Mouse (Mus musculus): ENCODE results near the gene Hykk. TPM values are rescaled to one million over a fixed set of nuclear protein-coding genes. Genes with fewer than 3 reads are reported as not detected.

The Hykk gene
- polyA plus RNA-seq (2012; rRNA removed): 0.17 and 0.22 TPM in 2 replicates

DNA sequence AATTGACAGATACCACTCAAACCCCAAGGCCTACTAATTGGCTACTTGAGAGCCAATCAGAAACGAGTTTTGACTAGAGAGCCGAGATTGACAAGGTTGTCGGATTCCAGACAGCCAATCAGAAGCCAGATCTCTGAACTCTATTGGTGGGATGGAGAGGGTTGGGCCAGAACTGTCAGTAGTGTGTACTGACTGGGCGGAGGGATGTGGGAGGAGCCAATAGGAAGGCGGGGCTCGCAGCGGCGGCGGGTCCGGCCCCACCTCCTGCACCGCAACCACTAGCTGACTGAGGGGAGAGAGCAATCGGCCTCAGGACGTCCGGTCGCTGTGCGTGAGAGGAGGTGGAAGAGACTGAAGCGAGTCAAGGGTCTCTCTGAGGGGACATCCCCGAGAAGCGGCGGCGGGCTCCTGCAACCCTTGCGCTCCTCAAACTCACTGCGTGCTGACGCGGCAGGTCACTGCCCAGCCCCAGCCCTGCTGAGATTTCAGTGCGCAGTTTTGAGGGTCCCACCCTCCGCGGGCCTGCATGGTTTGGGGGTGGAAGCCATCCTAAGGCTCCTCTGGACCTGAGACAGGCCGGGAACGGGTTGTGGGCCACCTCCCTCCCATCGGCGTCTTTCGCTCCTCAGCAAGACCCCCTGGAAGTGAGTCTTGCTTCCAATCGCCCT is at the start of gene Hykk:
Gene Hykk, plus strand, starts transcription at position 274 of the 668 bp plus-strand sequence.
- TF ChIP-seq CTCF (IDR thresholded peaks at IDR 0.05; ENCODE audit: borderline replicate concordance, control insufficient read depth, extremely low read depth, insufficient read depth, low read length, poor library complexity) (no peak), POLR2A (IDR thresholded peaks at IDR 0.05; ENCODE audit: control insufficient read depth, extremely low read depth, insufficient read depth, low read length, poor library complexity) (no peak)
- H3K36me3 ChIP-seq (ENCODE audit: control insufficient read depth, insufficient read depth, low read length): no peaks in the 10 kb centered on the region
- peak; percentile 77 for DNase-seq
- H3K27ac ChIP-seq (ENCODE audit: control insufficient read depth, insufficient read depth, low read length): no peak within 1 kb of the TSS
- 3% methylated on average over 34 of the region's 34 CpGs for WGBS
- no peaks in the 10 kb centered on the region for H3K27me3 ChIP-seq (ENCODE audit: control insufficient read depth, insufficient read depth, low read length)
- peak within 1 kb of the TSS; percentile 43 for H3K4me3 ChIP-seq (ENCODE audit: control insufficient read depth, insufficient read depth, low read length)
- peaks cover 6% of the 10 kb centered on the region for H3K4me1 ChIP-seq (replicated peaks; ENCODE audit: control insufficient read depth, insufficient read depth, low read length)

DNA sequence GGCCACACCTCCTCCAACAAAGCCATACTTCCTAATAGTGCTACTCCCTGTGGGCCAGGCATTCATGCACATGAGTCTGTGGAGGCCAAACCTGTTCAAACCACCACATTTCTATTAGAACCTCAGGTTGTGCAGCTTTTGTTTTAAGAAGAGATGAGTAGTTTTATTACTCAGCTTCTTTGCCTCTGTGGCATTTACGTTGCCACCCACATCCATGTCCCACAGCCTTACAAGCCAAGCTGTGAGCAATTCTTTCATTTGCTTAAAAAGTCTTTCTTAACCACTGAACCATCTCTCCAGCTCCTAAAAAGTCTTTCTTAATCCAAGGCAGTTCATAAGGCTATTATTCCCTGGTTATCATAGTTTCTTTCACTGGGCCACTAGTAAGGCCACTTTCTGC is 38.3 kb upstream of the Hykk start:
- no peak for DNase-seq
- 93% methylated on average over 1 of the region's 1 CpGs for WGBS
- Histone ChIP-seq H3K4me3 (ENCODE audit: control insufficient read depth, insufficient read depth, low read length) (no peak overlapping the region), H3K27ac (ENCODE audit: control insufficient read depth, insufficient read depth, low read length) (no peak overlapping the region), H3K4me1 (replicated peaks; ENCODE audit: control insufficient read depth, insufficient read depth, low read length) (no peaks in the 10 kb centered on the region), H3K27me3 (ENCODE audit: control insufficient read depth, insufficient read depth, low read length) (no peaks in the 10 kb centered on the region), H3K36me3 (ENCODE audit: control insufficient read depth, insufficient read depth, low read length) (peaks cover 33% of the 10 kb centered on the region)
- TF ChIP-seq POLR2A (IDR thresholded peaks at IDR 0.05; ENCODE audit: control insufficient read depth, extremely low read depth, insufficient read depth, low read length, poor library complexity): no peak
- TF ChIP-seq CTCF (IDR thresholded peaks at IDR 0.05; ENCODE audit: borderline replicate concordance, control insufficient read depth, extremely low read depth, insufficient read depth, low read length, poor library complexity): no peak

DNA sequence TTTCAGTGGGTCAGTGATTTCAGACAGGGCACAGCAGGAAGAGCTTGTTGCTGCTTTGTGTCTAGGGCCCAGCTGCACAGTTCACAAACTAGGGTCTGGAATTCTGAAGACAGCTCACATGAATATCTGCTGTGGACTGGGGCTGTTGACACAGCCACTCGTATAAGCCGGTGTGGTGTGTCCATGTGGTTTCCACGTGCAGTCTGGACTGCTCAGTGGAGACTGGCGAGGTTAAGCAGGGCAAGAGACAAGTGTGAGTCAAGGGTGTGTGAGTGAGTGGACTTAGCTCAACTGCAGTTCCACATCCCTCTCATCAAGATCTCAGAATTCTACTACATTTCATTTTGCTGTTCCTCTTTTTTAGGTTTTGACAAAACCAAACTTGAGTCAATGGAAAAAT is 25.0 kb upstream of the Hykk start:
- 91% methylated on average over 4 of the region's 4 CpGs for WGBS
- no peak for DNase-seq
- peaks cover 67% of the 10 kb centered on the region for H3K36me3 ChIP-seq (ENCODE audit: control insufficient read depth, insufficient read depth, low read length)

DNA sequence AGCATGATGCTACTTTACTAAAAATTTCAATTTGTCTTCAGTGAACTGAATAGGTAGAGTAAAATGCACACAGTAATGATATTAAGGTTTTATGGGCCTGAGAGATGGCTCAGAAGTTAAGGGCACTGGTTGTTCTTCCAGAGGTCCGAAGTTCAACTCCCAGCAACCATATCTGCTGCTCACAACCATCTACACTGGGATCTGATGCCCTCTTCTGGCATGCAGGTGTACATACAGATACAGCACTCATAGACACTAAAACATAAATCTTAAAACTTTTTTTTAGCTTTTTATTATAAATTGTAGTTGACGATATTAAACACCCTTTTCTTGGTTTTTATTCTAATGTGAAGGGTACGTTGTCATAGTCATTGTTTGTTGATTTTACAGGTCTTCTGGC is 20.0 kb upstream of the Hykk start:
- H3K27me3 ChIP-seq (ENCODE audit: control insufficient read depth, insufficient read depth, low read length): no peaks in the 10 kb centered on the region
- H3K4me1 ChIP-seq (replicated peaks; ENCODE audit: control insufficient read depth, insufficient read depth, low read length): no peaks in the 10 kb centered on the region
- no peak overlapping the region for H3K27ac ChIP-seq (ENCODE audit: control insufficient read depth, insufficient read depth, low read length)
- 95% methylated on average over 3 of the region's 3 CpGs for WGBS
- H3K4me3 ChIP-seq (ENCODE audit: control insufficient read depth, insufficient read depth, low read length): no peak overlapping the region
- DNase-seq: no peak
- TF ChIP-seq CTCF (IDR thresholded peaks at IDR 0.05; ENCODE audit: borderline replicate concordance, control insufficient read depth, extremely low read depth, insufficient read depth, low read length, poor library complexity) (no peak), POLR2A (IDR thresholded peaks at IDR 0.05; ENCODE audit: control insufficient read depth, extremely low read depth, insufficient read depth, low read length, poor library complexity) (no peak)
- peaks cover 75% of the 10 kb centered on the region for H3K36me3 ChIP-seq (ENCODE audit: control insufficient read depth, insufficient read depth, low read length)

More for the DNA sequence above, 25.0 kb upstream of the Hykk start:
- Histone ChIP-seq H3K4me1 (replicated peaks; ENCODE audit: control insufficient read depth, insufficient read depth, low read length) (no peaks in the 10 kb centered on the region), H3K4me3 (ENCODE audit: control insufficient read depth, insufficient read depth, low read length) (no peak overlapping the region), H3K27me3 (ENCODE audit: control insufficient read depth, insufficient read depth, low read length) (no peaks in the 10 kb centered on the region), H3K27ac (ENCODE audit: control insufficient read depth, insufficient read depth, low read length) (peak overlapping the region; percentile 23; the same call in 1 of the 2 replicates)
- TF ChIP-seq POLR2A (IDR thresholded peaks at IDR 0.05; ENCODE audit: control insufficient read depth, extremely low read depth, insufficient read depth, low read length, poor library complexity) (no peak), CTCF (IDR thresholded peaks at IDR 0.05; ENCODE audit: borderline replicate concordance, control insufficient read depth, extremely low read depth, insufficient read depth, low read length, poor library complexity) (no peak)

DNA sequence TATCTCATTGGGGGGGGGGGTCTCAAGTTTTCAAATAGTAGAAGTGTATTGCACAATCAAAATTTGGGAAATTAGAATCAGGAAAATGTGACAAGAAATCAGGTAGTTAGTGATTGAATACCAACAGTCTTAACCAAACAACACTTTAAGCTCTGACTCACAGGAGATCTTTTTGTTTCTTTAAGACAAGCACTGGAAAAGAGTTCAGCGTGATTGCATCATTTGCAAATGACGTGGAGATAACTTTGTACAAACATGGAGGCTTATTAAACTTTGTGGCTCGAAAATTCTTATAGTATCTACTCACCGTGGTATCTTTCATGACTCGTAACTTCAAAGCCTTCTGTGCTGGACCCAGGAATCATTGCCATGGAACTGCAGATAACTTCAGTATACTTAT is 7.6 kb upstream of the Hykk start:
- no peak for TF ChIP-seq POLR2A (IDR thresholded peaks at IDR 0.05; ENCODE audit: control insufficient read depth, extremely low read depth, insufficient read depth, low read length, poor library complexity)
- no peak for TF ChIP-seq CTCF (IDR thresholded peaks at IDR 0.05; ENCODE audit: borderline replicate concordance, control insufficient read depth, extremely low read depth, insufficient read depth, low read length, poor library complexity)
- H3K36me3 ChIP-seq (ENCODE audit: control insufficient read depth, insufficient read depth, low read length): peaks cover 43% of the 10 kb centered on the region

DNA sequence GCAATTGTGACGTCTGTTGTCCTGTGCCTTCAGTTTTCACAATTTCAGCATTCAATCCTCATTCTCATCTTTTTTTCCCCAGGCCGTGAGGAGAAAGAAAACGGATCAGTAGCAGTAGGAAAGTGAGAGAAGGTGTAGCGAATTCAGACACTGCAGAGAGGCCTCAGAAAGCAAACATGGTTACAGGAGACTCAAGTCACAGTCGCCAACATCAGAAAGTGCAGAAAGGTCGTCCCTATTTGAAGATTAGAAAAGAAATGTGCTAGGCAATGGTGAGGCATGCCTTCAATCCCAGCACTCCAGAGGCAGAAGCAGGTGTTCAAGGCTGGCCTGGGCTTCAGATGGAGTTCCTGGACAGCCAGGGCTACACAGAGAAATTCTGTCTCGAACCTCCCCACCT is 1.5 kb upstream of the Hykk start:
- TF ChIP-seq CTCF (IDR thresholded peaks at IDR 0.05; ENCODE audit: borderline replicate concordance, control insufficient read depth, extremely low read depth, insufficient read depth, low read length, poor library complexity): no peak
- TF ChIP-seq POLR2A (IDR thresholded peaks at IDR 0.05; ENCODE audit: control insufficient read depth, extremely low read depth, insufficient read depth, low read length, poor library complexity): no peak
- no peak overlapping the region for H3K27ac ChIP-seq (ENCODE audit: control insufficient read depth, insufficient read depth, low read length)
- no peaks in the 10 kb centered on the region for H3K36me3 ChIP-seq (ENCODE audit: control insufficient read depth, insufficient read depth, low read length)
- no peak for DNase-seq
- no peaks in the 10 kb centered on the region for H3K27me3 ChIP-seq (ENCODE audit: control insufficient read depth, insufficient read depth, low read length)
- 83% methylated on average over 7 of the region's 7 CpGs for WGBS
- no peak overlapping the region for H3K4me3 ChIP-seq (ENCODE audit: control insufficient read depth, insufficient read depth, low read length)
- peaks cover 6% of the 10 kb centered on the region for H3K4me1 ChIP-seq (replicated peaks; ENCODE audit: control insufficient read depth, insufficient read depth, low read length)

More for the DNA sequence above, 7.6 kb upstream of the Hykk start:
- H3K4me3 ChIP-seq (ENCODE audit: control insufficient read depth, insufficient read depth, low read length): no peak overlapping the region
- WGBS: 97% methylated on average over 5 of the region's 5 CpGs
- no peak overlapping the region for H3K27ac ChIP-seq (ENCODE audit: control insufficient read depth, insufficient read depth, low read length)
- no peaks in the 10 kb centered on the region for H3K27me3 ChIP-seq (ENCODE audit: control insufficient read depth, insufficient read depth, low read length)
- DNase-seq: no peak
- H3K4me1 ChIP-seq (replicated peaks; ENCODE audit: control insufficient read depth, insufficient read depth, low read length): no peaks in the 10 kb centered on the region

Data from thymus, adult 2 months (tissue).